Mouse (Mus musculus): Measurements from ENCODE around the gene Spib. TPM values are rescaled to one million over a fixed set of nuclear protein-coding genes. Genes with fewer than 3 reads are reported as not detected.

The Spib gene
- 8.6 and 18.7 TPM in 2 replicates for polyA plus RNA-seq (2012; rRNA removed)

DNA sequence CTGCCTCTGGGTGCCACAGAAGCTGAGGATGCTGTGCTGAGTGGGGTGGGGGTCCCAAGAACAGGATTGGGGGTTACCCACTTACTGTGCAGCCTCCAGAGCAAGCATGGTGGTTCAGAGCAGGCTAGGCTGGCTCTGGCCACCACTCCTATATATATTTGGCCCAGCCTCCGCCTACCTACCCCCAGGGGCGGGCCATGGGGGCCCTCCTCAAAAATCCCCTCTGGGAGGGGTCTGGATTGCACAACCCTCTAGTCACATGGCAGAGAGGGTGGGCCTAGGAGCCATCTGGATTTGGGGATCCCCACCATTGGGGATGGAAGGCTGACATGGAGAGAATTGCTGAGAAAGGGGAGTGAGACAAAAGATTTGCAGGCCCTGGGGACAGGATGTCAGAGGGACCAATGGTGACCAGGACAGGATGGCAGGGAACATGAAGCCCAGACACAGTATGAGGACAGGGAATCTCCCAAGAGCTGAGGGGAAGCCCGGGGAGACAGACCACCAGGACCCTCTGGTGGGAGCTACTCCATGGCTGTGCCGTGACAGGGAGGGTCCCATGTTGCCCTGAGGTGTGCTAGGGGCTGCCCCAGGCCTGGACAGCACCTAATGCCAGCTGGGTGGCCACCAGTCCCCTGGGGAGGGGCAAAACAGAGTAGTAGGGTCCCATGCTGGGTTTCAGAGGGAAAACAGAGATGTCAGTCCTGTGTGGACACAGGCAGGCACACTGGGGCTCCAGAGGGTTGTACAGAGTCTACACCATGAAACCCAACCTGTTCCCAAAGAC is at the start of gene Spib:
TSS of gene Spib (minus strand) at position 126 of the 787 bp plus-strand sequence.
- H3K4me3 ChIP-seq (ENCODE audit: low read depth, low read length): peak within 1 kb of the TSS; percentile 31; the same call in 1 of the 2 replicates
- WGBS: 91% methylated on average over 4 of the region's 4 CpGs
- H3K27me3 ChIP-seq (ENCODE audit: control insufficient read depth, insufficient read depth, low read length): no peaks in the 10 kb centered on the region
- H3K36me3 ChIP-seq (ENCODE audit: control insufficient read depth, insufficient read depth, low read length): peaks cover 5% of the 10 kb centered on the region; the same call in 1 of the 2 replicates
- TF ChIP-seq POLR2A (IDR thresholded peaks at IDR 0.05; ENCODE audit: low read depth, low read length): no peak
- TF ChIP-seq CTCF (IDR thresholded peaks at IDR 0.05; ENCODE audit: extremely low read depth, insufficient read length, insufficient replicate concordance, low read depth, low read length): no peak
- H3K27ac ChIP-seq (ENCODE audit: insufficient read depth, low read depth, low read length): no peak within 1 kb of the TSS
- H3K4me1 ChIP-seq (ENCODE audit: control insufficient read depth, insufficient read depth, insufficient read length, low read length): peaks cover 10% of the 10 kb centered on the region; the same call in 1 of the 2 replicates

DNA sequence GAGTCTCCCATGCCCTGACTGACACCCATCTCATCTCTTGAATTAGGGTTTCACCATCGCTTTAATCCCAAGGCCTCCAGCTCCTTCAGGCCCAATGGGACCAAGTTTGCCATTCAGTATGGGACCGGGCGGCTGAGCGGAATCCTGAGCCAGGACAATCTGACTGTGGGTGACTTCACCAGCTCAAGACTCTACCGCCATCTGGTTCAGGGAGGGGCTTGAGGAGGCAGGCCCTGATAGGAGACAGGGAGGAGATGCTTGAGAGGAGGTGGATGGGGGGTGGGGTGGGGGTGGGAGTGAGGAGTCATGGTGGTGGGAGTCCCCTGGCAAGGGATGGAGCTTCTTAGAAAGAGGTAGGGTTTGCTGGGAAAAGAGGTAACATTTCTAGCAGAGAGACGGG is 49.8 kb upstream of the Spib start:
- Histone ChIP-seq H3K4me3 (ENCODE audit: low read depth, low read length) (no peak overlapping the region), H3K4me1 (ENCODE audit: control insufficient read depth, insufficient read depth, insufficient read length, low read length) (no peaks in the 10 kb centered on the region), H3K27ac (ENCODE audit: insufficient read depth, low read depth, low read length) (no peak overlapping the region), H3K36me3 (ENCODE audit: control insufficient read depth, insufficient read depth, low read length) (no peaks in the 10 kb centered on the region), H3K27me3 (ENCODE audit: control insufficient read depth, insufficient read depth, low read length) (peaks cover 18% of the 10 kb centered on the region)
- 68% methylated on average over 6 of the region's 6 CpGs for WGBS
- no peak for TF ChIP-seq POLR2A (IDR thresholded peaks at IDR 0.05; ENCODE audit: low read depth, low read length)
- TF ChIP-seq CTCF (IDR thresholded peaks at IDR 0.05; ENCODE audit: extremely low read depth, insufficient read length, insufficient replicate concordance, low read depth, low read length): no peak

DNA sequence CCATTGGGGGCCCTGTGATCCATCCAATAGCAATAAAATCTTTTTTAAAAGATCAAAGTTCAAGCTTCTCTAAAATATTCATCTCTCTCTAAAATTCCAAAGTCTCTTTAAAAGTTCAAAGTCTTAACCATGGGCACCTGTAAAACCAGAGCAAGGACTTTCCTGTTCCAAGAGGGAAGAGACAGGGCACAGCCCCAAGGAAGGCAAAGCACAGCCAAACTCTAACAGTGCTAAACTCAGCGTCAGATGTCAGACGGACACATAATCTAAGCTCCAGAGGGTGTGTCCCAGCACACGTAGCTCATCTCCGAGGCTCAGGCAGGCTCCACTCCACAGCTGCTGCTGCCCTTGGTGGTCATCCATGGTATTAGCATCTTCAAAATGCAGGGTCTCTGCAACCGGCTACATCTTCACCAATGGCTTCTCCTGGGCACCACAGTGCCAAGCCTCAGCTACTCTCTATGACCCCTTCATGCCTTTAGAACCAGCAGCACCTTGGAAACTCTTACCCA is 44.5 kb upstream of the Spib start:
- Histone ChIP-seq H3K4me3 (ENCODE audit: low read depth, low read length) (no peak overlapping the region), H3K36me3 (ENCODE audit: control insufficient read depth, insufficient read depth, low read length) (no peaks in the 10 kb centered on the region), H3K27ac (ENCODE audit: insufficient read depth, low read depth, low read length) (no peak overlapping the region), H3K4me1 (ENCODE audit: control insufficient read depth, insufficient read depth, insufficient read length, low read length) (no peaks in the 10 kb centered on the region), H3K27me3 (ENCODE audit: control insufficient read depth, insufficient read depth, low read length) (0 out of 2 replicates have a peak, but pooled peaks cover 4% of the 10 kb centered on the region)
- 34% methylated on average over 5 of the region's 5 CpGs for WGBS
- TF ChIP-seq POLR2A (IDR thresholded peaks at IDR 0.05; ENCODE audit: low read depth, low read length): no peak
- no peak for TF ChIP-seq CTCF (IDR thresholded peaks at IDR 0.05; ENCODE audit: extremely low read depth, insufficient read length, insufficient replicate concordance, low read depth, low read length)

DNA sequence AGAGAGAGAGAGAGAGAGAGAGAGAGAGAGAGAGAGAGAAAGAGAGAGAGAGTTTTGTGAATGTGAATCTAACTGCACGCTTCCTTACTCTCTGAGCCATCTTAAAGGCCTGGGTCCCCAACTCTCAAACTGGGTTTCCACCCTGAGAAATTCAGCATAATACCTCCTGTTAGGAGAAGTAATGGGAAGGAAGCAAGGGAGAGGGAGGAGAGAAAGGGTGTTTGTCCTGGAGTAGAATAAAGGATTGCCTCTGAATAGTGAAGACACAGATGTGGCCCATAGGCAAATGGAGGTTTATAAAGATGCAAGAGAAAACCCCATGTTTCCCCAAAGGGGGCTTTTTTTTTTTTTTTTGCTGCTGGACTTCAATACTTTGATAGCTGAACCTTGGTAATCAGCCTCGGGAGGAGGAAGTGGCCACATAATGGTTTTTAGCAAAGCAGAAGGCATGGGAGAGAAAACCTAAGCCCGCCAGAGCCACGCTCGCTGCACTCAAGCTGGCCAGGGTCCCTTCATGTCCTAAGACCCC is 41.1 kb upstream of the Spib start:
- TF ChIP-seq POLR2A (IDR thresholded peaks at IDR 0.05; ENCODE audit: low read depth, low read length): no peak
- no peak for TF ChIP-seq CTCF (IDR thresholded peaks at IDR 0.05; ENCODE audit: extremely low read depth, insufficient read length, insufficient replicate concordance, low read depth, low read length)
- Histone ChIP-seq H3K27me3 (ENCODE audit: control insufficient read depth, insufficient read depth, low read length) (0 out of 2 replicates have a peak, but pooled peaks cover 2% of the 10 kb centered on the region), H3K4me3 (ENCODE audit: low read depth, low read length) (no peak overlapping the region), H3K27ac (ENCODE audit: insufficient read depth, low read depth, low read length) (peak overlapping the region; percentile 26; the same call in 1 of the 2 replicates), H3K36me3 (ENCODE audit: control insufficient read depth, insufficient read depth, low read length) (no peaks in the 10 kb centered on the region), H3K4me1 (ENCODE audit: control insufficient read depth, insufficient read depth, insufficient read length, low read length) (0 out of 2 replicates have a peak, but pooled peaks cover 2% of the 10 kb centered on the region)
- WGBS: 77% methylated on average over 5 of the region's 5 CpGs

DNA sequence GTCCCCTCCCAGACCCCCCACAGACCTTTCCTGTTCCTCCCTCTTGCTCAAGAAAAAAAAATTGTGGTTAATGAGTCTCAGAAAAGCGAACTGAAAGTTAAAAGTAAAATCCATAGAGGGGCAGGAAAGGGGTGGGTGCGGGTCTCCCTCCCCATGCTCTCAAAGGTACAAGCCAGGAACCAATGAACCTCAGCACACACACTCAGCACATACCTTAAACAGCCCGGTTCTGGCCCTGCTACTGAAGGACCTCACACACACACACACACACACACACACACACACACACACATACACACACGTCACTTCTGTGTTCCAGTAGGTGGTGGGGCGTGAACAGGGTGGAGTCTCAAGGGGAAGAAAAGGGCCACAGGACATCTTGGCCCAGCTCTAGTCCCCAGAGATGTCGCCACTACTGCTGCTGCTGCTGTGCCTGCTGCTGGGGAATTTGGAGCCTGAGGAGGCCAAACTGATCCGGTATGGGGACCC is 40.4 kb upstream of the Spib start, which contains the start of gene Napsa:
TSS of gene Napsa (plus strand) at position 168 of the 489 bp plus-strand sequence.
- H3K4me3 ChIP-seq (ENCODE audit: low read depth, low read length): peak within 1 kb of the TSS; percentile 25; the same call in 1 of the 2 replicates
- WGBS: 22% methylated on average over 7 of the region's 7 CpGs

DNA sequence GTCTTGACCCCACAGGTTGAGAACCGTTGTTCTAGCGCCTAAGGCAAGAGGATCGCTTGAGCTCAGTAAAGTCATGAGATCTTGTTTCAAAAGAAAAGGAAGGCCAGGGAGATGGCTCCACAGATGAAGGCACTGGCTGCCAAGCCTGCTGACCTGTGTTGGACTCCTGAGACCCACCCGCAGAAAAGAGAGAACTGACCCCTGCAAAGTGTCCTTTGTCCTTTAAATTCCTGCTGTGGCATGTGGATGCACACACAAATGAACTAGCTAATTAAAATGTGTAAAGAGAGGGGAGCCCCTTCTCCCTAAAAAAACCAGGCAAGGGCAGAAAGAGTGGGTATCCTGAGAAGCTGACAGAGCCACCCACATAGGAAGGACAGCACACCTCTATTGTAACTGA is 39.9 kb upstream of the Spib start:
- no peak overlapping the region for H3K4me3 ChIP-seq (ENCODE audit: low read depth, low read length)
- 0 out of 2 replicates have a peak, but pooled peaks cover 2% of the 10 kb centered on the region for H3K4me1 ChIP-seq (ENCODE audit: control insufficient read depth, insufficient read depth, insufficient read length, low read length)
- H3K27ac ChIP-seq (ENCODE audit: insufficient read depth, low read depth, low read length): no peak overlapping the region
- 80% methylated on average over 4 of the region's 4 CpGs for WGBS
- no peak for TF ChIP-seq POLR2A (IDR thresholded peaks at IDR 0.05; ENCODE audit: low read depth, low read length)
- TF ChIP-seq CTCF (IDR thresholded peaks at IDR 0.05; ENCODE audit: extremely low read depth, insufficient read length, insufficient replicate concordance, low read depth, low read length): no peak
- no peaks in the 10 kb centered on the region for H3K36me3 ChIP-seq (ENCODE audit: control insufficient read depth, insufficient read depth, low read length)
- H3K27me3 ChIP-seq (ENCODE audit: control insufficient read depth, insufficient read depth, low read length): 0 out of 2 replicates have a peak, but pooled peaks cover 2% of the 10 kb centered on the region

More for the DNA sequence above, 40.4 kb upstream of the Spib start, which contains the start of gene Napsa:
- Histone ChIP-seq H3K27me3 (ENCODE audit: control insufficient read depth, insufficient read depth, low read length) (0 out of 2 replicates have a peak, but pooled peaks cover 2% of the 10 kb centered on the region), H3K36me3 (ENCODE audit: control insufficient read depth, insufficient read depth, low read length) (no peaks in the 10 kb centered on the region), H3K27ac (ENCODE audit: insufficient read depth, low read depth, low read length) (peak within 1 kb of the TSS; percentile 26; the same call in 1 of the 2 replicates), H3K4me1 (ENCODE audit: control insufficient read depth, insufficient read depth, insufficient read length, low read length) (0 out of 2 replicates have a peak, but pooled peaks cover 2% of the 10 kb centered on the region)
- TF ChIP-seq CTCF (IDR thresholded peaks at IDR 0.05; ENCODE audit: extremely low read depth, insufficient read length, insufficient replicate concordance, low read depth, low read length) (no peak), POLR2A (IDR thresholded peaks at IDR 0.05; ENCODE audit: low read depth, low read length) (no peak)
